Mouse (Mus musculus) brown adipose tissue, adult 24 weeks (tissue): ENCODE measurements around the gene Mgat4d. TPM values are rescaled to one million over a fixed set of nuclear protein-coding genes. Genes with fewer than 3 reads are reported as not detected.
A peak's percentile ranks its signal among the peaks of the same experiment; 100 is the strongest.
"Not testable (repeated sequence)": the region's sequence is repeated elsewhere in the genome, so short reads cannot be mapped to it uniquely, and the experiment has no call there.

ENCODE experiments used
- H3K27ac ChIP-seq: fragments of 200-500 bp; replicated peaks from 2 replicates; pipeline ENCODE4 v1.5.1; 2012; ENCODE audit warnings: low read depth, mild to moderate bottlenecking, low read length
- H3K4me1 ChIP-seq: fragments of 200-500 bp; 2 replicates; pipeline ENCODE4 v1.6.1; 2012; ENCODE audit warnings: low read length, mixed read lengths; ENCODE audit not compliant: control insufficient read depth, insufficient read depth, insufficient read length
- H3K4me3 ChIP-seq: fragments of 200-500 bp; 2 replicates; pipeline ENCODE4 v1.5.1; 2012; ENCODE audit warnings: low read depth, mild to moderate bottlenecking, low read length, moderate library complexity; ENCODE audit not compliant: insufficient read depth
- polyA plus RNA-seq: library from polyadenylated mRNA; stranded (reverse); fragments of >200 nt; gene quantifications from 2 replicates; pipeline ENCODE4 v1.2.4, GENCODE M21; 2012; ENCODE audit not compliant: missing spikeins, insufficient read depth, insufficient read length

Gene Mgat4d
- not detected in 2 replicates for polyA plus RNA-seq

- H3K4me3 ChIP-seq = no peak within 1 kb of the TSS
- H3K4me1 ChIP-seq = no peaks in the 10 kb centered on the region
Measured at GRCm38 (mm10) chr8:83348263-83348662, at the start of gene Mgat4d. TSS of gene Mgat4d (plus strand) at chr8:83348471.

GRCm38 (mm10) chr8:83300135-83300534, 48.1 kb upstream of the Mgat4d start:
- no peaks in the 10 kb centered on the region for H3K4me1 ChIP-seq
- no peak overlapping the region for H3K4me3 ChIP-seq
- no peak overlapping the region for H3K27ac ChIP-seq

More at GRCm38 (mm10) chr8:83348263-83348662, at the start of gene Mgat4d:
- no peak within 1 kb of the TSS for H3K27ac ChIP-seq

GRCm38 (mm10) chr8:83304946-83305345, 43.3 kb upstream of the Mgat4d start:
- Histone ChIP-seq H3K4me3 (no peak overlapping the region), H3K27ac (no peak overlapping the region), H3K4me1 (no peaks in the 10 kb centered on the region)

GRCm38 (mm10) chr8:83309836-83310235, 38.4 kb upstream of the Mgat4d start:
- Histone ChIP-seq H3K4me1 (no peaks in the 10 kb centered on the region), H3K4me3 (no peak overlapping the region), H3K27ac (no peak overlapping the region)

GRCm38 (mm10) chr8:83315084-83315483, 33.2 kb upstream of the Mgat4d start:
- not testable (repeated sequence) for H3K27ac ChIP-seq, H3K4me1 ChIP-seq, H3K4me3 ChIP-seq

- Histone ChIP-seq H3K27ac (no peak overlapping the region), H3K4me3 (no peak overlapping the region), H3K4me1 (no peaks in the 10 kb centered on the region)
Measured at GRCm38 (mm10) chr8:83315691-83316090, 32.6 kb upstream of the Mgat4d start.

GRCm38 (mm10) chr8:83320543-83320942, 27.7 kb upstream of the Mgat4d start:
- H3K4me1 ChIP-seq = no peaks in the 10 kb centered on the region
- H3K4me3 ChIP-seq = no peak overlapping the region
- no peak overlapping the region for H3K27ac ChIP-seq

GRCm38 (mm10) chr8:83322374-83322773, 25.9 kb upstream of the Mgat4d start:
- no peak overlapping the region for H3K4me3 ChIP-seq
- no peak overlapping the region for H3K27ac ChIP-seq
- H3K4me1 ChIP-seq = no peaks in the 10 kb centered on the region

- no peaks in the 10 kb centered on the region for H3K4me1 ChIP-seq
- no peak overlapping the region for H3K4me3 ChIP-seq
- H3K27ac ChIP-seq = no peak overlapping the region
Measured at GRCm38 (mm10) chr8:83323056-83323455, 25.2 kb upstream of the Mgat4d start.

GRCm38 (mm10) chr8:83327889-83328288, 20.4 kb upstream of the Mgat4d start:
- no peaks in the 10 kb centered on the region for H3K4me1 ChIP-seq
- H3K27ac ChIP-seq = no peak overlapping the region
- no peak overlapping the region for H3K4me3 ChIP-seq

GRCm38 (mm10) chr8:83331567-83331898, 16.7 kb upstream of the Mgat4d start:
- peak overlapping the region; percentile 9; the same call in 1 of the 2 replicates for H3K27ac ChIP-seq
- H3K4me3 ChIP-seq = peak overlapping the region; percentile 83

GRCm38 (mm10) chr8:83331899-83332697, 16.2 kb upstream of the Mgat4d start, which contains the start of gene Elmod2:
TSS of gene Elmod2 (minus strand) at chr8:83332486.
- Histone ChIP-seq H3K27ac (peak within 1 kb of the TSS; percentile 84), H3K4me1 (no peaks in the 10 kb centered on the region), H3K4me3 (peak within 1 kb of the TSS; percentile 83)

More at GRCm38 (mm10) chr8:83331567-83331898, 16.7 kb upstream of the Mgat4d start:
- H3K4me1 ChIP-seq = no peaks in the 10 kb centered on the region

- Histone ChIP-seq H3K27ac (peak overlapping the region; percentile 84), H3K4me1 (no peaks in the 10 kb centered on the region), H3K4me3 (peak overlapping the region; percentile 53)
Measured at GRCm38 (mm10) chr8:83332864-83333263, 15.4 kb upstream of the Mgat4d start.

GRCm38 (mm10) chr8:83342076-83342475, 6.2 kb upstream of the Mgat4d start:
- no peak overlapping the region for H3K27ac ChIP-seq
- H3K4me3 ChIP-seq = no peak overlapping the region
- no peaks in the 10 kb centered on the region for H3K4me1 ChIP-seq

- no peak overlapping the region for H3K27ac ChIP-seq
- no peaks in the 10 kb centered on the region for H3K4me1 ChIP-seq
- no peak overlapping the region for H3K4me3 ChIP-seq
Measured at GRCm38 (mm10) chr8:83342693-83343092, 5.6 kb upstream of the Mgat4d start.

- Histone ChIP-seq H3K4me3 (no peak overlapping the region), H3K4me1 (no peaks in the 10 kb centered on the region), H3K27ac (no peak overlapping the region)
Measured at GRCm38 (mm10) chr8:83351315-83351714, 3.0 kb downstream of the Mgat4d start.
